Mouse (Mus musculus) hematopoietic multipotent progenitor cell, adult 10-12 weeks (in vitro differentiated cells): ENCODE results near the gene Miip. TPM values are rescaled to one million over a fixed set of nuclear protein-coding genes. Genes with fewer than 3 reads are reported as not detected.

Source experiments
- polyA plus RNA-seq: library from polyadenylated mRNA; stranded (reverse); fragments of >175 nt; gene quantifications from 2 replicates; pipeline ENCODE4 v1.2.3, GENCODE M21; 2012; ENCODE audit warnings: low replicate concordance

Gene Miip
- polyA plus RNA-seq, result 127 and 261 TPM in 2 replicates

GRCm38 (mm10) chr4:147868450-147869031 is at the start of gene Miip, which contains the start of gene Fv1:
Gene Miip (minus strand): TSS chr4:147868816.
Gene Fv1 (plus strand): TSS chr4:147868979.

GRCm38 (mm10) chr4:147904313-147905089 is 35.9 kb upstream of the Miip start, which contains the start of gene Mfn2:
Gene Mfn2 (minus strand): TSS chr4:147904704.

GRCm38 (mm10) chr4:147847614-147848583 is 20.7 kb downstream of the Miip start, which contains the start of gene Zfp933:
Gene Zfp933 (minus strand): TSS chr4:147848366.

Other genes starting within 250 kb of the Miip start
- not detected in 2 replicates for gene Zfp979, start 226.3 kb downstream of the Miip start, polyA plus RNA-seq
- gene Zfp534, start 166.3 kb downstream of the Miip start, polyA plus RNA-seq, result not detected in 2 replicates
- gene Zfp984, start 59.0 kb downstream of the Miip start, polyA plus RNA-seq, result 1.2 and 2.1 TPM in 2 replicates
- gene Zfp933, start 20.4 kb downstream of the Miip start, polyA plus RNA-seq, result 0.13 and 0.52 TPM in 2 replicates
- 0.61 and 0.72 TPM in 2 replicates for gene Fv1, start 163 bp upstream of the Miip start, polyA plus RNA-seq
- 13.6 and 22.1 TPM in 2 replicates for gene Mfn2, start 35.9 kb upstream of the Miip start, polyA plus RNA-seq
- gene Plod1, start 68.0 kb upstream of the Miip start, polyA plus RNA-seq, result 11.9 and 12.5 TPM in 2 replicates
- 141 and 142 TPM in 2 replicates for gene 2510039O18Rik, start 72.1 kb upstream of the Miip start, polyA plus RNA-seq
- not detected in 2 replicates for gene Nppb, start 117.0 kb upstream of the Miip start, polyA plus RNA-seq
- not detected in 2 replicates for gene Nppa, start 131.9 kb upstream of the Miip start, polyA plus RNA-seq
- 4.8 and 5.6 TPM in 2 replicates for gene Clcn6, start 170.0 kb upstream of the Miip start, polyA plus RNA-seq
- gene Mthfr, start 170.3 kb upstream of the Miip start, polyA plus RNA-seq, result 12.5 and 17.2 TPM in 2 replicates
- 8.4 and 16.3 TPM in 2 replicates for gene Agtrap, start 219.2 kb upstream of the Miip start, polyA plus RNA-seq